Mouse (Mus musculus): ENCODE data around the gene Zfp987. TPM values are rescaled to one million over a fixed set of nuclear protein-coding genes. Genes with fewer than 3 reads are reported as not detected.
"Not testable (repeated sequence)": the region's sequence is repeated elsewhere in the genome, so short reads cannot be mapped to it uniquely, and the experiment has no call there.

Zfp987 gene
- total RNA-seq, 2 experiments from 2014 or later, result not detected

DNA sequence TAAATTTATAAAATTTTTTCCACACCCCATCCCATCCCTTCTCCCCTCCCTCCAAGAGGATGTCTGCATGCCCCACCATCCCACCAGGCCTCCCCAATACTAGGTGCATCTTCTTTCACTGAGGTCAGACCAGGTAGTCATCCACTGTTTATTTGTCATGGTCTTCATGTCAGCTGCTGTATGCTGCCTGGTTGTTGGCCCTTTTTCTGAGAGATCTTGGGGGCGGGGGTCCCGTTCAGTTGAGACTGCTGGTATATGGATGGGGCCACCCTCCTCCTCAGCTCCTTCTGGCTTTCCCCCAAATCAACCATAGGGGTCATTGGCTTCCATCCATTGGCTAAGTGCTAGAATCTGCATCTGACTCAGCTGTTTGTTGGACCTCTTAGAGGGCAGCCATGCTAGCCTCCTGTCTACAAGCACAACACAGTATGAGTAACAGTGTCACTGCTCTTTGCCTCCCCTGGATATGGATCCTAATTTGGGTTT lies 71.7 kb downstream of the Zfp987 start:
- intact Hi-C loops (cut with DNase I; ENCODE audit: low total_unique reads); DNase-seq: not testable (repeated sequence)

GRCm38 (mm10) chr4:146173378-146174226 lies 76.5 kb downstream of the Zfp987 start:
- DNase-seq, result not testable (repeated sequence)

More at GRCm38 (mm10) chr4:146173378-146174226, 76.5 kb downstream of the Zfp987 start:
- intact Hi-C loops (cut with DNase I; ENCODE audit: low total_unique reads), result not testable (repeated sequence)

Other genes starting within 250 kb of the Zfp987 start
- gene Zfp986, start 228.5 kb upstream of the Zfp987 start, total RNA-seq (2021), result not detected
- not detected for gene Zfp600, start 59.5 kb downstream of the Zfp987 start, total RNA-seq (2021)

All from gastrocnemius, postnatal 14 days (tissue).